Mouse (Mus musculus) CH12.LX (cell line): ENCODE measurements at regions not wholly inside any gene's neighbourhood (a gene's known extent, or its start where the extent isn't known, plus 50 kb on each side); places are given as distances from the start of the nearest gene placed in this dataset.

Experiments used
- DNase-seq: peaks from one replicate; pipeline ENCODE4 v3.0.0-alpha.2; 2013; ENCODE audit errors: extremely low read depth
- H3K27ac ChIP-seq: 2 replicates; pipeline ENCODE4 v1.5.1; 2012; ENCODE audit warnings: low read depth, mild to moderate bottlenecking, control low read depth, moderate library complexity; ENCODE audit not compliant: insufficient read depth
- H3K27me3 ChIP-seq: replicated peaks from 2 replicates; pipeline ENCODE3; 2012; ENCODE audit warnings: inconsistent platforms
- H3K36me3 ChIP-seq, 2 experiments: replicated peaks in 1 of 2; 2 replicates each; pipeline versions ENCODE3 to v1.6.1; 2012; ENCODE audit warnings: inconsistent platforms in 1 of 2, low read length in 1 of 2, mild to moderate bottlenecking in 1 of 2, mixed read lengths in 1 of 2, moderate library complexity in 1 of 2; ENCODE audit not compliant: control insufficient read depth in 1 of 2, insufficient read depth in 1 of 2
- H3K4me1 ChIP-seq, 2 experiments: 2 replicates each; pipeline ENCODE4 v1.6.1; 2012; ENCODE audit warnings: inconsistent platforms in 1 of 2, moderate library complexity in 1 of 2; ENCODE audit not compliant: insufficient read depth in 2 of 2, control insufficient read depth in 1 of 2
- H3K4me2 ChIP-seq: 2 replicates; pipeline ENCODE4 v1.6.1; 2012; ENCODE audit warnings: low read depth, mild to moderate bottlenecking, control low read depth; ENCODE audit not compliant: poor library complexity, insufficient read depth, severe bottlenecking
- H3K4me3 ChIP-seq, 3 experiments: fragments of 150-350 bp in 1 of 3; sonication (generic) in 1 of 3; replicated peaks in 1 of 3; 2 replicates each; pipeline versions ENCODE3 to v1.5.1; 2011 to 2012; ENCODE audit warnings: low read depth in 2 of 3, low read length in 2 of 3, mild to moderate bottlenecking in 2 of 3, moderate library complexity in 2 of 3, control low read depth in 1 of 3, improper control_type of control experiment in 1 of 3, inconsistent platforms in 1 of 3, mixed read lengths in 1 of 3; ENCODE audit not compliant: poor library complexity in 1 of 3
- H3K79me2 ChIP-seq: replicated peaks from 2 replicates; pipeline ENCODE4 v1.6.1; 2012; ENCODE audit warnings: mild to moderate bottlenecking, moderate library complexity; ENCODE audit not compliant: control insufficient read depth, poor library complexity, insufficient read depth, severe bottlenecking; ENCODE audit errors: extremely low read depth
- H3K9ac ChIP-seq: 2 replicates; pipeline ENCODE4 v1.6.1; 2012; ENCODE audit warnings: low read depth, mild to moderate bottlenecking, control low read depth, moderate library complexity; ENCODE audit not compliant: insufficient read depth
- H3K9me3 ChIP-seq: replicated peaks from 2 replicates; pipeline ENCODE3; 2012; ENCODE audit warnings: low read length, inconsistent platforms, mixed read lengths
- CHD2 ChIP-seq: IDR thresholded peaks from 2 replicates; pipeline ENCODE4 v1.6.1; 2011; ENCODE audit warnings: low read length, improper control_type of control experiment
- CTCF ChIP-seq, 2 experiments: IDR thresholded peaks in 1 of 2; conservative IDR thresholded peaks in 1 of 2; 2 replicates each; pipeline ENCODE4 v1.5.1; 2011 to 2012; ENCODE audit warnings: low read depth in 2 of 2, low read length in 2 of 2, improper control_type of control experiment in 1 of 2, inconsistent platforms in 1 of 2, mild to moderate bottlenecking in 1 of 2, moderate library complexity in 1 of 2
- E2F4 ChIP-seq: IDR thresholded peaks from 2 replicates; pipeline ENCODE4 v1.6.1; 2011; ENCODE audit warnings: low read depth, low read length, improper control_type of control experiment; ENCODE audit not compliant: insufficient replicate concordance
- ELF1 ChIP-seq: IDR thresholded peaks from 2 replicates; pipeline ENCODE4 v1.6.1; 2014; ENCODE audit warnings: low read depth, mild to moderate bottlenecking, inconsistent platforms, low read length, improper control_type of control experiment
- GABPA ChIP-seq: IDR thresholded peaks from 2 replicates; pipeline ENCODE4 v1.6.1; 2012; ENCODE audit warnings: low read depth, low read length, improper control_type of control experiment, inconsistent platforms; ENCODE audit not compliant: insufficient replicate concordance
- HCFC1 ChIP-seq: IDR thresholded peaks from 2 replicates; pipeline ENCODE4 v1.6.1; 2012; ENCODE audit warnings: low read depth, mild to moderate bottlenecking, inconsistent platforms, low read length, improper control_type of control experiment
- JUND ChIP-seq: conservative IDR thresholded peaks from 2 replicates; pipeline ENCODE4 v1.6.1; 2011; ENCODE audit warnings: low read depth, low read length, improper control_type of control experiment
- MAFK ChIP-seq: IDR thresholded peaks from 2 replicates; pipeline ENCODE4 v1.6.1; 2011; ENCODE audit warnings: low read length, improper control_type of control experiment; ENCODE audit not compliant: insufficient replicate concordance
- MAX ChIP-seq: IDR thresholded peaks from 2 replicates; pipeline ENCODE4 v1.6.1; 2011; ENCODE audit warnings: low read length, improper control_type of control experiment
- MAZ ChIP-seq: IDR thresholded peaks from 2 replicates; pipeline ENCODE4 v1.6.1; 2012; ENCODE audit warnings: low read depth, mild to moderate bottlenecking, inconsistent platforms, low read length, improper control_type of control experiment, moderate library complexity
- NRF1 ChIP-seq: IDR thresholded peaks from 2 replicates; pipeline ENCODE4 v1.6.1; 2014; ENCODE audit warnings: low read depth, mild to moderate bottlenecking, inconsistent platforms, low read length, improper control_type of control experiment, moderate library complexity
- PAX5 ChIP-seq: IDR thresholded peaks from 2 replicates; pipeline ENCODE4 v1.6.1; 2012; ENCODE audit warnings: low read length, inconsistent platforms, mixed read lengths
- RAD21 ChIP-seq: IDR thresholded peaks from 2 replicates; pipeline ENCODE4 v1.6.1; 2011; ENCODE audit warnings: low read depth, mild to moderate bottlenecking, low read length, improper control_type of control experiment, moderate library complexity
- TBP ChIP-seq: conservative IDR thresholded peaks from 2 replicates; pipeline ENCODE4 v1.6.1; 2011; ENCODE audit warnings: low read depth, low read length, improper control_type of control experiment
- UBTF ChIP-seq: IDR thresholded peaks from 2 replicates; pipeline ENCODE4 v1.6.1; 2012; ENCODE audit warnings: low read depth, mild to moderate bottlenecking, inconsistent platforms, low read length, improper control_type of control experiment, moderate library complexity
- USF1 ChIP-seq: IDR thresholded peaks from 2 replicates; pipeline ENCODE4 v1.6.1; 2014; ENCODE audit warnings: low read depth, mild to moderate bottlenecking, inconsistent platforms, low read length, improper control_type of control experiment
- ZC3H11A ChIP-seq: IDR thresholded peaks from 2 replicates; pipeline ENCODE4 v1.6.1; 2012; ENCODE audit warnings: low read depth, mild to moderate bottlenecking, inconsistent platforms, low read length, improper control_type of control experiment
- ZKSCAN1 ChIP-seq: IDR thresholded peaks from 2 replicates; pipeline ENCODE4 v1.6.1; 2012; ENCODE audit warnings: low read depth, inconsistent platforms, low read length, improper control_type of control experiment, borderline replicate concordance
- ZMIZ1 ChIP-seq: IDR thresholded peaks from 2 replicates; pipeline ENCODE4 v1.6.1; 2012; ENCODE audit warnings: low read depth, mild to moderate bottlenecking, inconsistent platforms, low read length, improper control_type of control experiment
- dilution Hi-C: fragments of 300-500 bp; cut with MboI; formaldehyde crosslinking; loops from 2 replicates; pipeline ENCODE4 v1.14.3; 2020; ENCODE audit warnings: low sequenced_read_pairs; ENCODE audit not compliant: extremely low pct_unique_long_range_greater_than_20kb, extremely low pct_ligation_motif_present
- in situ Hi-C: fragments of 300-500 bp; cut with MboI; formaldehyde crosslinking; loops from 3 replicates; pipeline ENCODE4 v1.14.3; 2019; ENCODE audit warnings: low sequenced_read_pairs, low pct_ligation_motif_present, low pct_unique_long_range_greater_than_20kb, mixed read lengths

DNA sequence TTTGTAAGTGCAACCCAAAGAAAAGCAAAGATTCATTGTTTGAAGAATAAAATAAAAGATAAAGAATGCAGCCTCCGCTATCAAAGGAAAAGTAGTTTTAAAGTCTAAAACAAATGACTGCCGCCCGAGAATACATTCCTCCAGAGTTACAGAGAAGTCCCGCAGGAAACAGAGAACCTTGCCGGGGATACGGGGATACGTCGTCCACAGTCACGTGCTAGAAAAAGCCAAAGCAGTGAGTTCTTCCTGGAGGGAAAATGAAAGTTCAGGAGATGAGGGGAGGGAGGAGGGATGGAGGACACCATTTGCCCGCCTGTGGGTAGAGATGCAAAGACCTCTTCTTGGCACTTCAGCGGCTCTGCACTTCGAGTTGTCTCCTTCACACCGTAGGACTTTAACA lies 68.0 kb upstream of the Kctd3 start:
- in situ Hi-C loops, result no loop called here
- dilution Hi-C loops, result no loop called here
- Histone ChIP-seq H3K4me1 (peaks cover 0 to 10% of the 10 kb centered on the region in 2 experiments; a peak in 2 of 4 replicates), H3K9ac (no peak overlapping the region), H3K79me2 (no peaks in the 10 kb centered on the region), H3K27me3 (no peaks in the 10 kb centered on the region), H3K4me2 (no peak overlapping the region), H3K9me3 (no peaks in the 10 kb centered on the region), H3K36me3 (no peaks in the 10 kb centered on the region), H3K4me3 (no peak overlapping the region), H3K27ac (no peak overlapping the region)
- no peak for DNase-seq
- TF ChIP-seq MAFK (no peak), USF1 (no peak), NRF1 (no peak), MAX (no peak), ZKSCAN1 (no peak), CTCF (conservative IDR thresholded peaks at IDR 0.05 in 1 of 2, IDR thresholded peaks at IDR 0.05 in 1 of 2; ENCODE audit: low read depth in 2 of 2, low read length in 2 of 2) (no peak), HCFC1 (no peak), ZMIZ1 (no peak), PAX5 (no peak), TBP (no peak)

DNA sequence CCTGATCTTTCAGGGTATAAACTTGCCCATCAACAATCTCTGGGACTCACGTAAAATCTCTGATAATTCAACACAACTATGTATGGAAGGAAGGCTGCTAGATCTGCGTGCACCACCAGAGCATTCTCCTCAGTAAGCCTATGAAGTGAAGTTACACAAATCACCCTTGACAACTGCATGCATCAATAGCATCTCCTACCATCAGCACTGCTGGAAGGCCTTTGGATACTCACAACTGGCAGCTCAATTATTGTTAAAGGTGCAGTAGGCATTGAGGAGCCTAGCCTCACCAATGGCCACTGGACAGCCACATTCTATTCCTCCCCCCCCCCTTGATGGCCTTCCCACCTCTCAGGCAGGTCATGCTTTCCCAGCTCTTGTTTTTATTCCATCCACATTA lies 64.9 kb upstream of the Kctd3 start:
- H3K9me3 ChIP-seq, result no peaks in the 10 kb centered on the region
- H3K9ac ChIP-seq, result no peak overlapping the region
- in situ Hi-C loops, result no loop called here
- no peaks in the 10 kb centered on the region for H3K79me2 ChIP-seq
- H3K4me1 ChIP-seq, result peaks cover 0 to 14% of the 10 kb centered on the region in 2 experiments; a peak in 2 of 4 replicates
- H3K4me3 ChIP-seq, result no peak overlapping the region
- no peak overlapping the region for H3K27ac ChIP-seq
- no peak for DNase-seq
- TF ChIP-seq UBTF (no peak), JUND (no peak), RAD21 (no peak), E2F4 (no peak), MAZ (no peak), GABPA (no peak), HCFC1 (no peak), ZMIZ1 (no peak), USF1 (no peak), ZC3H11A (no peak), ELF1 (no peak), CHD2 (no peak), CTCF (conservative IDR thresholded peaks at IDR 0.05 in 1 of 2, IDR thresholded peaks at IDR 0.05 in 1 of 2; ENCODE audit: low read depth in 2 of 2, low read length in 2 of 2) (no peak)
- dilution Hi-C loops, result no loop called here
- no peak overlapping the region for H3K4me2 ChIP-seq
- no peaks in the 10 kb centered on the region for H3K27me3 ChIP-seq
- H3K36me3 ChIP-seq, result no peaks in the 10 kb centered on the region
